8 mouse cellular contexts compared by ENCODE assay signal in the genomic region with DNA sequence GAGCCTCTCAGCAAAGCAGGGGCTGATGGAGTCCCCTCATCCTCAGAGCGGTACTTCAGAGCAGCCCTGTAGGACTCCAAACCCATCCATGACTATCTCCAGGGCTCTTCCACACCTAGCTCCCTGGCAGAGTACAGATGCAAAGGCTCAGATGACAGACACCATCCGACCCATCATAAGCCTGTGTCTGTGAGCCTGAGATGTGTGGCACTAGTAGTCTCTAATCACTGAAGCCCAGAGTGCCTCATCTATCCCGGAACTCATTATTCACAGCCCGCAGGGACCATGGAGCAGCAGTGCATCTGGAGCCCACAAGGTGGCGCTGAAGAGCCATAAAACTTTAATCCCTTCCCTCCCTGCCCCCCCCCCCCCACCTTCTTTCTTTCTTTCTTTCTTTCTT. TPM values are rescaled to one million over a fixed set of nuclear protein-coding genes. Genes with fewer than 3 reads are reported as not detected.
A peak's percentile ranks its signal among the peaks of the same experiment; 100 is the strongest.
DNase-seq lines count a peak whose midpoint lies in the region; ATAC-seq and TF ChIP-seq lines count a peak whose summit lies in the region.

No protein-coding gene starts in this region.

- H3K4me2 ChIP-seq in embryonic facial prominence, embryonic 15.5 days (replicated peaks) = no peak overlapping the region

- H3K9ac ChIP-seq in embryonic facial prominence, embryonic 15.5 days = no peak overlapping the region

- 15% methylated on average over 5 of the region's 5 CpGs for WGBS in embryonic facial prominence, embryonic 15.5 days
- WGBS in large intestine, adult 2 months = 16% methylated on average over 5 of the region's 5 CpGs
- WGBS in lung, adult 2 months = 12% methylated on average over 5 of the region's 5 CpGs

- no peaks in the 10 kb centered on the region for H3K4me1 ChIP-seq in embryonic facial prominence, embryonic 15.5 days
- no peaks in the 10 kb centered on the region for H3K4me1 ChIP-seq in lung, adult 2 months (ENCODE audit: control insufficient read depth, insufficient read depth, low read length)

- intact Hi-C loops in heart, postnatal 14 days (cut with DNase I) = loop anchor here (1.0 to 5.0 kb wide), 2 partner anchors 71 to 180 kb away; no protein-coding TSS in a partner anchor

- peak; percentile 44; the same call in 1 of the 2 replicates for ATAC-seq in embryonic facial prominence, embryonic 15.5 days (ENCODE audit: insufficient number of reproducible peaks, low FRiP score, low TSS enrichment, low read depth)
- ATAC-seq in neutrophil, adult 5-6 weeks (ENCODE audit: extremely low read depth, insufficient number of reproducible peaks, low FRiP score, poor library complexity, severe bottlenecking) = peak; percentile 69

- no peak overlapping the region for H3K4me3 ChIP-seq in embryonic facial prominence, embryonic 15.5 days (replicated peaks)
- H3K4me3 ChIP-seq in lung, adult 2 months (replicated peaks; ENCODE audit: extremely low read depth, low read depth, low read length) = no peak overlapping the region

- H3K27me3 ChIP-seq in embryonic facial prominence, embryonic 15.5 days = no peaks in the 10 kb centered on the region

- no peaks in the 10 kb centered on the region for H3K9me3 ChIP-seq in embryonic facial prominence, embryonic 15.5 days (replicated peaks)

- TF ChIP-seq CTCF in lung, adult 2 months (IDR thresholded peaks at IDR 0.05; ENCODE audit: insufficient read depth, low read length) = peak; percentile 75

- no peak for TF ChIP-seq POLR2A in lung, adult 2 months (IDR thresholded peaks at IDR 0.05; ENCODE audit: borderline replicate concordance, extremely low read depth, low read depth, low read length)

- peaks cover 22% of the 10 kb centered on the region; the same call in 1 of the 2 replicates for H3K36me3 ChIP-seq in embryonic facial prominence, embryonic 15.5 days

- DNase-seq in CD4-positive, CD25-positive, alpha-beta regulatory T cell, adult 2 months (ENCODE audit: low read depth, low spot score) = peak; percentile 89
- DNase-seq in adrenal gland, postnatal 36 days = peak; percentile 70 to 84
- DNase-seq in heart, postnatal 14 days = peak; percentile 77 to 84
- peak; percentile 44 for DNase-seq in large intestine, adult 2 months (ENCODE audit: low read depth, low spot score)
- DNase-seq in lung, adult 2 months = peak; percentile 75
- DNase-seq in thymus, postnatal 0 days (ENCODE audit: low spot score) = peak; percentile 81

- H3K27ac ChIP-seq in embryonic facial prominence, embryonic 15.5 days (replicated peaks) = no peak overlapping the region

RNA-seq across cellular contexts. Expression of a gene that starts 17.4 kb away (rescaled TPM):
- total RNA-seq in adrenal gland, postnatal 36 days (2021) = 10 to 100 TPM; 11.6 to 14.0 TPM
- polyA plus RNA-seq in embryonic facial prominence, embryonic 15.5 days (2015; fragmentation: Nextera tagmentation; extraction: Ambion mirVana) = 47.6 and 51.5 TPM in 2 replicates
- 1 to 10 TPM; 3.8 to 5.4 TPM for total RNA-seq in heart, postnatal 14 days (2021)
- 13.0 and 13.6 TPM in 2 replicates for polyA plus RNA-seq in large intestine, adult 2 months (2012; rRNA removed)
- polyA plus RNA-seq in lung, adult 2 months (2012; rRNA removed) = 19.4 and 23.4 TPM in 2 replicates
- 2.5 and 4.5 TPM in 2 replicates for total RNA-seq in neutrophil, adult 5-6 weeks (2017)
- polyA plus RNA-seq in thymus, postnatal 0 days (2015; fragmentation: Nextera tagmentation; extraction: Ambion mirVana) = 20.7 and 21.1 TPM in 2 replicates

RNA-seq across cellular contexts. Expression of a gene that starts 29.5 kb away (rescaled TPM):
- total RNA-seq in adrenal gland, postnatal 36 days (2021) = 10 to 100 TPM; 11.8 to 14.2 TPM
- 14.5 and 15.5 TPM in 2 replicates for polyA plus RNA-seq in embryonic facial prominence, embryonic 15.5 days (2015; fragmentation: Nextera tagmentation; extraction: Ambion mirVana)
- 10 to 100 TPM in 1 of 2 experiments, 1 to 10 TPM in 1; 8.7 to 11.1 TPM for total RNA-seq in heart, postnatal 14 days (2021)
- 16.1 and 16.5 TPM in 2 replicates for polyA plus RNA-seq in large intestine, adult 2 months (2012; rRNA removed)
- 28.4 and 39.4 TPM in 2 replicates for polyA plus RNA-seq in lung, adult 2 months (2012; rRNA removed)
- 12.5 and 12.9 TPM in 2 replicates for total RNA-seq in neutrophil, adult 5-6 weeks (2017)
- polyA plus RNA-seq in thymus, postnatal 0 days (2015; fragmentation: Nextera tagmentation; extraction: Ambion mirVana) = 18.4 and 18.7 TPM in 2 replicates

RNA-seq across cellular contexts. Expression of a gene that starts 51.6 kb away (rescaled TPM):
- under 1 TPM; 0.43 to 0.50 TPM for total RNA-seq in adrenal gland, postnatal 36 days (2021)
- 0.04 and 0.35 TPM in 2 replicates for polyA plus RNA-seq in embryonic facial prominence, embryonic 15.5 days (2015; fragmentation: Nextera tagmentation; extraction: Ambion mirVana)
- total RNA-seq in heart, postnatal 14 days (2021) = 1 to 10 TPM in 1 of 2 experiments, under 1 TPM in 1; 0.93 to 1.1 TPM
- 0.30 and 0.85 TPM in 2 replicates for polyA plus RNA-seq in large intestine, adult 2 months (2012; rRNA removed)
- 2.3 and 3.2 TPM in 2 replicates for polyA plus RNA-seq in lung, adult 2 months (2012; rRNA removed)
- total RNA-seq in neutrophil, adult 5-6 weeks (2017) = 74.4 and 76.5 TPM in 2 replicates
- 0.04 and 0.14 TPM in 2 replicates for polyA plus RNA-seq in thymus, postnatal 0 days (2015; fragmentation: Nextera tagmentation; extraction: Ambion mirVana)
